Mouse (Mus musculus): ENCODE data around the gene Abcc9.

Abcc9 gene

GRCm38 (mm10) chr6:142542800-142543175 is 159.3 kb downstream of the Abcc9 start:
- no peak for DNase-seq

GRCm38 (mm10) chr6:142542082-142542799 is 159.9 kb downstream of the Abcc9 start:
- no peak for DNase-seq

GRCm38 (mm10) chr6:142540561-142541160 is 161.5 kb downstream of the Abcc9 start:
- DNase-seq = no peak

- DNase-seq = no peak
Observed at GRCm38 (mm10) chr6:142540131-142540530, 162.0 kb downstream of the Abcc9 start.

GRCm38 (mm10) chr6:142538503-142538902 is 163.6 kb downstream of the Abcc9 start:
- DNase-seq = no peak
